Mouse (Mus musculus) midbrain, embryonic 11.5 days (tissue): ENCODE results near the gene Slc39a1. TPM values are rescaled to one million over a fixed set of nuclear protein-coding genes. Genes with fewer than 3 reads are reported as not detected.

ENCODE experiments used
- ATAC-seq: fragments of 200-750 bp; cut with Nextera tagmentation; 2 replicates; pipeline ENCODE4 v1.8.0; 2017; ENCODE audit warnings: moderate TSS enrichment, moderate library complexity; ENCODE audit not compliant: low FRiP score
- DNase-seq: peaks from one replicate; pipeline ENCODE4 v3.0.0; 2015; ENCODE audit warnings: low spot score; ENCODE audit errors: missing footprints
- H3K27ac ChIP-seq: fragments of 300-500 bp; sonication (generic); 2 replicates; pipeline ENCODE4 v1.5.1; 2014; ENCODE audit warnings: low read depth, low read length
- H3K27me3 ChIP-seq: fragments of 300-500 bp; sonication (generic); 2 replicates; pipeline ENCODE4 v1.6.1; 2014; ENCODE audit warnings: mild to moderate bottlenecking, low read length, moderate library complexity, mixed read lengths; ENCODE audit not compliant: control insufficient read depth, insufficient read depth
- H3K36me3 ChIP-seq: fragments of 300-500 bp; sonication (generic); 2 replicates; pipeline ENCODE4 v1.6.1; 2014; ENCODE audit warnings: mild to moderate bottlenecking, low read length, moderate library complexity, mixed read lengths; ENCODE audit not compliant: control insufficient read depth, insufficient read depth
- H3K4me1 ChIP-seq: fragments of 300-500 bp; sonication (generic); 2 replicates; pipeline ENCODE4 v1.6.1; 2014; ENCODE audit warnings: low read length; ENCODE audit not compliant: control insufficient read depth, insufficient read depth
- H3K4me2 ChIP-seq: fragments of 300-500 bp; sonication (generic); 2 replicates; pipeline ENCODE4 v1.6.1; 2014; ENCODE audit warnings: mild to moderate bottlenecking, moderate library complexity
- H3K4me3 ChIP-seq: fragments of 300-500 bp; sonication (generic); 2 replicates; pipeline ENCODE4 v1.5.1; 2014; ENCODE audit warnings: low read depth, low read length
- H3K9ac ChIP-seq: fragments of 300-500 bp; sonication (generic); 2 replicates; pipeline ENCODE4 v1.6.1; 2014; ENCODE audit warnings: low read length
- H3K9me3 ChIP-seq: fragments of 300-500 bp; sonication (generic); 2 replicates; pipeline ENCODE4 v1.6.1; 2016; ENCODE audit warnings: low read length; ENCODE audit not compliant: control insufficient read depth
- WGBS: fragments of 180-500 bp; shearing (Covaris S2); extraction: QIAGEN DNeasy Blood & Tissue Kit; methylation state at CpG from one replicate; pipeline ENCODE4 v1.1.7; 2014; 5-methylcytosine and 5-hydroxymethylcytosine counted together
- polyA plus RNA-seq: library from polyadenylated mRNA; unstranded; fragments of >200 nt; fragmentation: Nextera tagmentation; extraction: Ambion mirVana; gene quantifications from 2 replicates; pipeline ENCODE4 v1.2.1, GENCODE M21; 2014

The Slc39a1 gene
- polyA plus RNA-seq, 1 experiment from 2014 or later: 59.4 TPM

- Histone ChIP-seq H3K4me2 (peak within 1 kb of the TSS; percentile 88), H3K27ac (peak within 1 kb of the TSS; percentile 49; the same call in 1 of the 2 replicates), H3K9ac (peak within 1 kb of the TSS; percentile 83), H3K4me3 (peak within 1 kb of the TSS; percentile 75), H3K36me3 (peaks cover 7% of the 10 kb centered on the region), H3K9me3 (no peaks in the 10 kb centered on the region), H3K27me3 (no peaks in the 10 kb centered on the region), H3K4me1 (peaks cover 14% of the 10 kb centered on the region)
- under 1% methylated on average over 42 of the region's 42 CpGs for WGBS
- DNase-seq (peak; percentile 99), ATAC-seq (peak; percentile 93)
Observed at GRCm38 (mm10) chr3:90213377-90213866, 34.5 kb upstream of the Slc39a1 start, which contains the start of the genes Rps27 and Rab13. Gene Rps27 (minus strand): TSS chr3:90213651. Gene Rab13 (plus strand): TSS chr3:90213695.

- DNase-seq (peak; percentile 81), ATAC-seq (peak; percentile 62)
- Histone ChIP-seq H3K27ac (no peak overlapping the region), H3K9ac (peak overlapping the region; percentile 83), H3K27me3 (no peaks in the 10 kb centered on the region), H3K36me3 (peaks cover 3% of the 10 kb centered on the region), H3K4me3 (peak overlapping the region; percentile 75), H3K4me2 (peak overlapping the region; percentile 88), H3K9me3 (no peaks in the 10 kb centered on the region), H3K4me1 (peaks cover 14% of the 10 kb centered on the region)
- 15% methylated on average over 12 of the region's 12 CpGs for WGBS
Observed at GRCm38 (mm10) chr3:90213956-90214684, 33.9 kb upstream of the Slc39a1 start.

GRCm38 (mm10) chr3:90215825-90216380 lies 32.1 kb upstream of the Slc39a1 start:
- no peak overlapping the region for H3K4me3 ChIP-seq
- H3K9ac ChIP-seq: no peak overlapping the region
- no peaks in the 10 kb centered on the region; the same call in 1 of the 2 replicates for H3K36me3 ChIP-seq
- H3K27ac ChIP-seq: no peak overlapping the region
- H3K27me3 ChIP-seq: no peaks in the 10 kb centered on the region
- DNase-seq: peak; percentile 68
- H3K4me1 ChIP-seq: peaks cover 18% of the 10 kb centered on the region
- ATAC-seq: no peak
- 25% methylated on average over 1 of the region's 1 CpGs for WGBS
- H3K9me3 ChIP-seq: no peaks in the 10 kb centered on the region
- no peak overlapping the region for H3K4me2 ChIP-seq

- no peaks in the 10 kb centered on the region; the same call in 1 of the 2 replicates for H3K36me3 ChIP-seq
- H3K9me3 ChIP-seq: no peaks in the 10 kb centered on the region
- no peaks in the 10 kb centered on the region for H3K27me3 ChIP-seq
- no peak for DNase-seq
- peak; percentile 60 for ATAC-seq
- peak overlapping the region; percentile 36 for H3K4me3 ChIP-seq
- H3K4me2 ChIP-seq: peak overlapping the region; percentile 71
- H3K9ac ChIP-seq: peak overlapping the region; percentile 74
- 13% methylated on average over 6 of the region's 6 CpGs for WGBS
- H3K27ac ChIP-seq: peak overlapping the region; percentile 51
- peaks cover 9% of the 10 kb centered on the region for H3K4me1 ChIP-seq
Observed at GRCm38 (mm10) chr3:90220088-90220487, 27.9 kb upstream of the Slc39a1 start.

- Histone ChIP-seq H3K36me3 (no peaks in the 10 kb centered on the region; the same call in 1 of the 2 replicates), H3K4me2 (peak overlapping the region; percentile 71), H3K9me3 (no peaks in the 10 kb centered on the region), H3K27ac (peak overlapping the region; percentile 51), H3K9ac (peak overlapping the region; percentile 74), H3K27me3 (no peaks in the 10 kb centered on the region), H3K4me1 (peaks cover 9% of the 10 kb centered on the region), H3K4me3 (peak overlapping the region; percentile 36)
- ATAC-seq: peak; percentile 78
- DNase-seq: peak; percentile 95
- 0% methylated on average over 18 of the region's 20 CpGs for WGBS
Observed at GRCm38 (mm10) chr3:90220531-90220951, 27.4 kb upstream of the Slc39a1 start.

GRCm38 (mm10) chr3:90221123-90221522 lies 26.8 kb upstream of the Slc39a1 start:
- no peaks in the 10 kb centered on the region; the same call in 1 of the 2 replicates for H3K36me3 ChIP-seq
- no peaks in the 10 kb centered on the region for H3K9me3 ChIP-seq
- DNase-seq (peak; percentile 78), ATAC-seq (no peak)
- H3K4me2 ChIP-seq: peak overlapping the region; percentile 71
- H3K27me3 ChIP-seq: no peaks in the 10 kb centered on the region
- peak overlapping the region; percentile 36 for H3K4me3 ChIP-seq
- no peak overlapping the region for H3K27ac ChIP-seq
- H3K9ac ChIP-seq: peak overlapping the region; percentile 74
- H3K4me1 ChIP-seq: peaks cover 9% of the 10 kb centered on the region
- 25% methylated on average over 5 of the region's 5 CpGs for WGBS

- no peak overlapping the region for H3K9ac ChIP-seq
- WGBS: 91% methylated on average over 4 of the region's 4 CpGs
- ATAC-seq: no peak
Observed at GRCm38 (mm10) chr3:90222455-90222854, 25.5 kb upstream of the Slc39a1 start.

GRCm38 (mm10) chr3:90222941-90223340 lies 25.0 kb upstream of the Slc39a1 start:
- Histone ChIP-seq H3K27me3 (no peaks in the 10 kb centered on the region), H3K27ac (no peak overlapping the region), H3K4me1 (peaks cover 9% of the 10 kb centered on the region), H3K4me3 (no peak overlapping the region), H3K9me3 (no peaks in the 10 kb centered on the region), H3K9ac (no peak overlapping the region), H3K36me3 (no peaks in the 10 kb centered on the region; the same call in 1 of the 2 replicates), H3K4me2 (no peak overlapping the region)
- ATAC-seq: no peak
- DNase-seq: no peak
- WGBS: 87% methylated on average over 3 of the region's 3 CpGs

More at GRCm38 (mm10) chr3:90222455-90222854, 25.5 kb upstream of the Slc39a1 start:
- H3K4me3 ChIP-seq: no peak overlapping the region
- H3K36me3 ChIP-seq: no peaks in the 10 kb centered on the region; the same call in 1 of the 2 replicates
- peaks cover 9% of the 10 kb centered on the region for H3K4me1 ChIP-seq
- H3K27me3 ChIP-seq: no peaks in the 10 kb centered on the region
- H3K9me3 ChIP-seq: no peaks in the 10 kb centered on the region
- H3K27ac ChIP-seq: no peak overlapping the region
- H3K4me2 ChIP-seq: no peak overlapping the region
- DNase-seq: no peak

- ATAC-seq (no peak), DNase-seq (no peak)
- WGBS: 83% methylated on average over 10 of the region's 10 CpGs
- Histone ChIP-seq H3K9me3 (no peaks in the 10 kb centered on the region), H3K4me2 (no peak overlapping the region), H3K27me3 (no peaks in the 10 kb centered on the region), H3K9ac (no peak overlapping the region), H3K4me3 (no peak overlapping the region), H3K36me3 (no peaks in the 10 kb centered on the region; the same call in 1 of the 2 replicates), H3K27ac (no peak overlapping the region), H3K4me1 (peaks cover 9% of the 10 kb centered on the region)
Observed at GRCm38 (mm10) chr3:90224331-90224730, 23.6 kb upstream of the Slc39a1 start.
